Mouse (Mus musculus) bone marrow macrophage, adult 2 months (primary cell): Measurements from ENCODE around the gene Cdk5rap3.

ENCODE experiments used
- CTCF ChIP-seq: IDR thresholded peaks from 2 replicates; pipeline ENCODE4 v1.5.1; 2012; ENCODE audit warnings: low read depth, mild to moderate bottlenecking, low read length, moderate library complexity
- POLR2A ChIP-seq: IDR thresholded peaks from 2 replicates; pipeline ENCODE4 v1.6.1; 2012; ENCODE audit warnings: mild to moderate bottlenecking, low read depth, low read length, borderline replicate concordance

DNA sequence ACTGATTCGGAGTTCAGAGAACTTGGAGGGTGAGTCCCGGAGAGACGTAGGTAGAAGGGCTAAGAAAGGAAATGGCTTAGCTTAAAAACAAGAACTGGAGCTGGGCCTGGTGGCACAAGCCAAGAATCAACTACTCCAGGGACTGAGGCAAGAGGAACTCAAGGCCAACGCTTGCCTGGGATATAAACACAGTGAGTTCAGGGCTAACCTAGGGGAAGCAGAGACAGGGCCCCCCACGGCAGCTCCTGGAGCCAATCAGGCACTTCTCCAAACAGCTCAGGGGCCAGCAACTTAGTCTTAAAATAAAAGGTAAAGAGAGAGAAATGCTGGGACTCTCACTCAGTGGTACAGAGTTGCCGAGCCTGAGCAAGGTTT is 22.1 kb upstream of the Cdk5rap3 start:
- TF ChIP-seq POLR2A (no peak), CTCF (no peak)
